Mouse (Mus musculus): ENCODE measurements around the gene Slc35e4.
A peak's percentile ranks its signal among the peaks of the same experiment; 100 is the strongest.

The Slc35e4 gene

DNA sequence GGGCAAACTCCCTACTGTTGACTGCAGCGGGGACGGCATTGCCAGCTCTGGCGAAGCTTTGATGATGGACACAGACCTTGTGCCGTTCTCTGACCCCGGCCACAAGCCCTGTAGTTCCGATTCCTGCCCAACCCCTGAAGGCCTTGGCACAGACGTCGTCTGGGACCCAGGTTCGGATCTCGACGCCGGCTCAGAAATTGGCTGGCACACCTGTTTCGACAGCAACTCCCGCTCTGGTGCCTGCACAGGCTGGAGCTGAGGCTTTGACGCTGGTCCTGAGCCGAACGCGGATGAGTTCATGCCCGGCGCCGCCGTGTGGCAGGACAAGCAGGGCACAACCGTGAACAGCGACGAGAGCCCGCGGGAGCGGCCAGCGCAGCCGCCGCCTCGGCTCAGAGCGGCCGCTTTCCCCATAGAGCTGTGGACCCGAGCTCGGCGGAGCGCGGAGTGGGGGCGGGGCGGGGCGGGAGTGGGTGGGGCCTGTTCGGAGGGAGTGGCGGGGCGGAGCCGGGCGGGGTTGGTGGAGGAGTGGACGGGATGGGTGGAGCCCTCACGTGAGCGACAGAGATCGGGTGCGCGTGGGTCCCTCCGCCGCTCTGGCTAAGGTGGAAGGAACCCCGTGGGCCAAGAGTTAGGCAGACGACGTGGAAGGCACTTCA lies 50.9 kb downstream of the Slc35e4 start, which contains the start of gene Osbp2:
Gene Osbp2 (minus strand): TSS at position 450 of the 659 bp plus-strand sequence.
- peak; percentile 84 for ATAC-seq (ENCODE audit: low TSS enrichment)

- ATAC-seq (ENCODE audit: low TSS enrichment), result no peak
Observed at GRCm38 (mm10) chr11:3862661-3863453, 51.6 kb downstream of the Slc35e4 start.

DNA sequence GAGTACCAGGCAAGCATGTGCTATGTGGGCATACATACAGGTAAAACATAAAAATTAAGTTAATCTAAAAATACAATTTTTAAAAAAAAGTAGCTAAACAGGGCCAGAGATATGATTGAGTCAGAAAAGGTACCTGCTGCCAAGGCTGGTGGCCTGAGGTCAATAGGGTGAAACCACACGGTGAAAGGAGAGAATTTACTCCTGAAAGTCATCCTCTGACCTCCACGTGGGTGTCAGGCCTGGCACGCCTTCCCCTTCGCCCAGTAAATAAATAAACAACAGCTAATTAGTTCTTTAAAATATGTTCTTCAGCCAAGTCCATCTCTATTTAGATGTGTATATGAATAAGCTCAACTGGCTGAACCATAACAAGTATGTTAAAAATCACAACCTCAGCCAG lies 54.1 kb downstream of the Slc35e4 start:
- ATAC-seq (ENCODE audit: low TSS enrichment), result no peak

GRCm38 (mm10) chr11:3859778-3860177 lies 54.7 kb downstream of the Slc35e4 start:
- no peak for ATAC-seq (ENCODE audit: low TSS enrichment)

DNA sequence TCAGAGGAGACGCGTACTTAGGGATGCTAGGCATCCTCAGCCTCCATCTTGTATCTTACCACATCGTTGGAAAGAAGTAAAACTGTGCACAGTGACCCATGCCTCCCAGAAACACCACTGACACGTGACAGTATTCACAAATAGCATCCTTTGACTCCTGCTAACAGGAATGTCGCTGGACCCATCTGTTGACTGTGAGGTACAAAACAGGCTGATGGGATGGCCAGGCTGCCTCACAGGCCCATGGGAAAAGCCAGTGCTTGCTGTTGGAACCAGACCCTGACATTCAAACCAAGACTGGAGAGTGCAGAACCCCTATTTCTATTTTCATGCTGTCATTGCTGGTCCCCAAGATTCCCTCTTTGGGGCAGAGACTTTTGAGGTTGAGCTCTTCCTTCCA lies 56.6 kb downstream of the Slc35e4 start:
- no peak for ATAC-seq (ENCODE audit: low TSS enrichment)
